Mouse (Mus musculus) midbrain, embryonic 15.5 days (tissue): ENCODE measurements at regions not wholly inside any gene's neighbourhood (a gene's known extent, or its start where the extent isn't known, plus 50 kb on each side); places are given as distances from the start of the nearest gene placed in this dataset.

Experiments
- ATAC-seq: fragments of 200-750 bp; cut with Nextera tagmentation; replicated peaks from 2 replicates; pipeline ENCODE4 v1.8.0; 2017; ENCODE audit warnings: moderate TSS enrichment
- H3K27ac ChIP-seq: fragments of 300-500 bp; sonication (generic); 2 replicates; pipeline ENCODE4 v1.5.1; 2015; ENCODE audit warnings: mild to moderate bottlenecking, inconsistent platforms
- H3K27me3 ChIP-seq: fragments of 300-500 bp; sonication (generic); replicated peaks from 2 replicates; pipeline ENCODE4 v1.6.1; 2015; ENCODE audit warnings: inconsistent platforms
- H3K36me3 ChIP-seq: fragments of 300-500 bp; sonication (generic); replicated peaks from 2 replicates; pipeline ENCODE4 v1.6.1; 2015; ENCODE audit warnings: inconsistent platforms
- H3K4me1 ChIP-seq: fragments of 300-500 bp; sonication (generic); 2 replicates; pipeline ENCODE4 v1.6.1; 2015; ENCODE audit warnings: inconsistent platforms
- H3K4me2 ChIP-seq: fragments of 300-500 bp; sonication (generic); 2 replicates; pipeline ENCODE4 v1.6.1; 2015; ENCODE audit warnings: inconsistent platforms, mild to moderate bottlenecking, moderate library complexity
- H3K4me3 ChIP-seq: fragments of 300-500 bp; sonication (generic); 2 replicates; pipeline ENCODE4 v1.5.1; 2015; ENCODE audit warnings: mild to moderate bottlenecking, inconsistent platforms
- H3K9ac ChIP-seq: fragments of 300-500 bp; sonication (generic); 2 replicates; pipeline ENCODE4 v1.6.1; 2015; ENCODE audit warnings: mild to moderate bottlenecking, inconsistent platforms
- H3K9me3 ChIP-seq: fragments of 300-500 bp; sonication (generic); 2 replicates; pipeline ENCODE4 v1.6.1; 2016; ENCODE audit warnings: inconsistent platforms
- WGBS: fragments of 180-500 bp; shearing (Covaris S2); methylation state at CpG from one replicate; pipeline ENCODE4 v1.1.7; 2015; ENCODE audit warnings: mixed read lengths; 5-methylcytosine and 5-hydroxymethylcytosine counted together

- H3K9ac ChIP-seq, result no peak overlapping the region
- H3K36me3 ChIP-seq, result no peaks in the 10 kb centered on the region
- no peak for ATAC-seq
- no peaks in the 10 kb centered on the region for H3K9me3 ChIP-seq
- H3K27me3 ChIP-seq, result no peaks in the 10 kb centered on the region
- no peak overlapping the region for H3K4me3 ChIP-seq
- 93% methylated on average over 2 of the region's 2 CpGs for WGBS
- H3K4me2 ChIP-seq, result no peak overlapping the region
- H3K4me1 ChIP-seq, result no peaks in the 10 kb centered on the region
- no peak overlapping the region for H3K27ac ChIP-seq
Measured at GRCm38 (mm10) chr15:5296949-5297348, 53.0 kb upstream of the Ptger4 start.
